8 mouse cellular contexts compared by ENCODE assay signal in genomic region chr11:69059357-69059974, GRCm38 (mm10). TPM values are rescaled to one million over a fixed set of nuclear protein-coding genes. Genes with fewer than 3 reads are reported as not detected.
DNase-seq lines count a peak whose midpoint lies in the region; ATAC-seq and TF ChIP-seq lines count a peak whose summit lies in the region.

Borcs6 (plus strand) TSS chr11:69059717.

- peaks cover 40% of the 10 kb centered on the region for H3K4me1 ChIP-seq in E14TG2a.4 (replicated peaks; ENCODE audit: low read depth, low read length)
- H3K4me1 ChIP-seq in forebrain, embryonic 13.5 days, result peaks cover 42% of the 10 kb centered on the region
- H3K4me1 ChIP-seq in neural tube, embryonic 15.5 days, result peaks cover 36% of the 10 kb centered on the region

- peak; percentile 94 for ATAC-seq in forebrain, embryonic 13.5 days
- peak; percentile 91 for ATAC-seq in neural tube, embryonic 15.5 days (ENCODE audit: low FRiP score)

- H3K27ac ChIP-seq in forebrain, embryonic 13.5 days, result peak within 1 kb of the TSS; percentile 90
- peak within 1 kb of the TSS; percentile 95 for H3K27ac ChIP-seq in neural tube, embryonic 15.5 days (replicated peaks)

- peaks cover 15% of the 10 kb centered on the region for H3K27me3 ChIP-seq in E14TG2a.4 (ENCODE audit: insufficient read depth, low read length)
- H3K27me3 ChIP-seq in forebrain, embryonic 13.5 days, result no peaks in the 10 kb centered on the region
- H3K27me3 ChIP-seq in neural tube, embryonic 15.5 days (replicated peaks), result no peaks in the 10 kb centered on the region

- peak within 1 kb of the TSS; percentile 93 for H3K4me2 ChIP-seq in forebrain, embryonic 13.5 days
- H3K4me2 ChIP-seq in neural tube, embryonic 15.5 days, result peak within 1 kb of the TSS; percentile 92

- WGBS in forebrain, embryonic 13.5 days, result under 1% methylated on average over 60 of the region's 64 CpGs
- WGBS in neural tube, embryonic 15.5 days, result under 1% methylated on average over 64 of the region's 64 CpGs

- peak within 1 kb of the TSS; percentile 99 for H3K4me3 ChIP-seq in E14TG2a.4 (replicated peaks; ENCODE audit: low read length)
- peak within 1 kb of the TSS; percentile 87 for H3K4me3 ChIP-seq in forebrain, embryonic 13.5 days
- H3K4me3 ChIP-seq in neural tube, embryonic 15.5 days (replicated peaks), result peak within 1 kb of the TSS; percentile 92

- H3K36me3 ChIP-seq in E14TG2a.4 (ENCODE audit: insufficient read depth, low read length), result no peaks in the 10 kb centered on the region
- H3K36me3 ChIP-seq in forebrain, embryonic 13.5 days (ENCODE audit: poor library complexity, severe bottlenecking), result 0 out of 2 replicates have a peak, but pooled peaks cover under 1% of the 10 kb centered on the region
- H3K36me3 ChIP-seq in neural tube, embryonic 15.5 days, result no peaks in the 10 kb centered on the region

- H3K9me3 ChIP-seq in E14TG2a.4 (ENCODE audit: low read length), result no peaks in the 10 kb centered on the region
- no peaks in the 10 kb centered on the region for H3K9me3 ChIP-seq in forebrain, embryonic 13.5 days (replicated peaks)
- no peaks in the 10 kb centered on the region for H3K9me3 ChIP-seq in neural tube, embryonic 15.5 days (replicated peaks)

- H3K9ac ChIP-seq in forebrain, embryonic 13.5 days, result peak within 1 kb of the TSS; percentile 86
- peak within 1 kb of the TSS; percentile 83 for H3K9ac ChIP-seq in neural tube, embryonic 15.5 days (replicated peaks)

- DNase-seq in c-Kit-positive CD71-positive TER-119-positive erythroid progenitor cells, embryonic 14.5 days (ENCODE audit: low spot score), result peak; percentile 94
- peak; percentile 96 to 97 for DNase-seq in heart, postnatal 10 days
- peak; percentile 97 for DNase-seq in layer of hippocampus, adult 11-12 months (ENCODE audit: low spot score)
- DNase-seq in lung, adult 18-20 months, result peak; percentile 98
- DNase-seq in testis, postnatal 14 days (ENCODE audit: low spot score), result peak; percentile 98

- intact Hi-C loops in heart, postnatal 10 days (cut with DNase I), result no loop called here

- TF ChIP-seq CTCF in E14TG2a.4 (conservative IDR thresholded peaks at IDR 0.05; ENCODE audit: low read length), result no peak

RNA-seq across cellular contexts. Expression of gene Borcs6, which starts in this region (rescaled TPM):
- polyA plus RNA-seq in forebrain, embryonic 13.5 days (2015; fragmentation: Nextera tagmentation; extraction: Ambion mirVana), result 6.6 and 7.9 TPM in 2 replicates
- total RNA-seq in heart, postnatal 10 days (2021), result 10 to 100 TPM; 16.7 to 19.4 TPM
- polyA plus RNA-seq in neural tube, embryonic 15.5 days (2015; fragmentation: Nextera tagmentation; extraction: Ambion mirVana), result 20.6 and 24.0 TPM in 2 replicates

Comparison
In these comparisons a context has a peak if more than half of its experiments do, and no peak if none do; other contexts are left out.
1. Peak in every context shown above with its lines: DNase-seq, ATAC-seq, H3K4me3 ChIP-seq and H3K27ac ChIP-seq.